Mouse (Mus musculus) G1E (cell line): ENCODE measurements around the gene Gcnt2.

Source experiments
- CTCF ChIP-seq: IDR thresholded peaks from 2 replicates; pipeline ENCODE4 v1.5.1; 2012; ENCODE audit warnings: low read depth, low read length, inconsistent platforms, mixed read lengths
- GATA1 ChIP-seq: IDR thresholded peaks from 2 replicates; pipeline ENCODE4 v1.6.1; 2012; ENCODE audit warnings: borderline replicate concordance, low read length, inconsistent platforms, mixed read lengths
- GATA2 ChIP-seq: IDR thresholded peaks from 2 replicates; pipeline ENCODE4 v1.6.1; 2012; ENCODE audit warnings: low read depth, low read length, inconsistent platforms, borderline replicate concordance
- POLR2AphosphoS5 ChIP-seq: IDR thresholded peaks from 2 replicates; pipeline ENCODE4 v1.6.1; 2012; ENCODE audit warnings: low read depth, low read length, inconsistent platforms; ENCODE audit not compliant: insufficient replicate concordance
- TAL1 ChIP-seq: conservative IDR thresholded peaks from 2 replicates; pipeline ENCODE4 v1.6.1; 2012; ENCODE audit warnings: low read depth, low read length, inconsistent platforms, mixed read lengths

DNA sequence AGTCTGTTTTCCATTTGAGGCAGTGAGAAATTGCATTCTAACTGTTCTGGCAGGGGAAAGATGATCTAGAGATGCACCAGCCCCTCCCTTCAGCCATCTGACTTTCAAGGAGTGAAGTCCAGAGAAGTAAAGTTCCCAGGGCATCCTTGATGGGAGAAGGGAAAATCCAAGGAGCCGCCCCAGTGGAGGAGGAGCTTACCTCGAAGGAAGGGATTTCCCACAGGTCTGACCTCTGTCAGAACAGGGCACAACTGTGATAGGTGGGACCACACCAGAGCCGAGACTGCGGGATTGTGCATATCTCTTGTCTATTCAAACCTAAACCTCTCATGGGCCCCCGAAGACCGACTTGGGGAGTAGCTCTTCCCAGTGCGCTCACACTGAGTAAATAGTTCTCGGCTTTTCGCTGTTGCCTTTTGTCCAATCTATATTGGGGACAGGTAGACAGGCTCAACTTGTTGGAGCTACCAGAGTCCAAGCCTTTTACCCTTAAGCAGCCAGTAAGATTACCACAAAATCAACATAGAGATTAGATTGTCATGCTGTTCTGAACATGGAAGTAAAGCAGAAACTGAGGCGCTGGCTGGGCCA, 91.9 kb downstream of the Gcnt2 start:
- no peak for TF ChIP-seq CTCF
- no peak for TF ChIP-seq TAL1
- TF ChIP-seq GATA1, result no peak
- TF ChIP-seq GATA2, result no peak
- no peak for TF ChIP-seq POLR2AphosphoS5
